Mouse (Mus musculus): Measurements from ENCODE around the gene Tlk1. TPM values are rescaled to one million over a fixed set of nuclear protein-coding genes. Genes with fewer than 3 reads are reported as not detected.

The Tlk1 gene
- polyA plus RNA-seq, 1 experiment from 2014 or later: 22.9 TPM

- no peaks in the 10 kb centered on the region for H3K4me1 ChIP-seq (replicated peaks; ENCODE audit: control insufficient read depth, insufficient read depth, low read length)
- no peak overlapping the region for H3K9ac ChIP-seq (ENCODE audit: low read length)
- ATAC-seq (ENCODE audit: low read depth): no peak
- H3K36me3 ChIP-seq (ENCODE audit: control insufficient read depth, insufficient read depth, low read length): peaks cover 12% of the 10 kb centered on the region; the same call in 1 of the 2 replicates
- H3K9me3 ChIP-seq (ENCODE audit: control insufficient read depth, low read length): no peaks in the 10 kb centered on the region
- 58% methylated on average over 4 of the region's 4 CpGs for WGBS
- no peak overlapping the region for H3K27ac ChIP-seq (ENCODE audit: low read length)
- H3K4me3 ChIP-seq (ENCODE audit: low read length): no peak overlapping the region
- no peak overlapping the region for H3K4me2 ChIP-seq (ENCODE audit: low read depth, low read length)
- H3K27me3 ChIP-seq (ENCODE audit: control insufficient read depth, insufficient read depth, low read depth, low read length): no peaks in the 10 kb centered on the region
Observed at GRCm38 (mm10) chr2:70735534-70735933, 90.0 kb downstream of the Tlk1 start.

DNA sequence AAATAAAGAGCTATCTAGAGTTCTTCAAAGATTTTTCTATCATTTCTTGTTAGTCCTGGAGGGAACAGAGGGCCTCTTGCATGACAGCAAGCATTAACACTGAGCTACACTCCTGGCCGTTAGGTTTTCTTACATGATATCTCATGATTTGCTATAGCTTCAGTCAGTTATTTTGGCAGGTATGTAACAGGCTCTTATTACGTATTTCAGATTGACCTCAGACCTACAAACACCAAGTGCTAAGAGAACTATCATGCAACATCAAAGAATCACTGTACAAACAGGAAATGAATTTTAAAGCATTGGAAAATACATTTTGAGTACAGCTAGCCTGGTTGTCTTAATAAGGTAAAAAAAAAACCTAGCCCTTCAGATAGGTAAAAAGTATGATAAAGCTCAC is 98.4 kb downstream of the Tlk1 start:
- H3K27me3 ChIP-seq (ENCODE audit: control insufficient read depth, insufficient read depth, low read depth, low read length): no peaks in the 10 kb centered on the region
- H3K4me3 ChIP-seq (ENCODE audit: low read length): no peak overlapping the region
- no peaks in the 10 kb centered on the region for H3K4me1 ChIP-seq (replicated peaks; ENCODE audit: control insufficient read depth, insufficient read depth, low read length)
- no peak overlapping the region for H3K4me2 ChIP-seq (ENCODE audit: low read depth, low read length)
- H3K36me3 ChIP-seq (ENCODE audit: control insufficient read depth, insufficient read depth, low read length): peaks cover 10% of the 10 kb centered on the region
- H3K9ac ChIP-seq (ENCODE audit: low read length): no peak overlapping the region
- H3K9me3 ChIP-seq (ENCODE audit: control insufficient read depth, low read length): no peaks in the 10 kb centered on the region
- no peak overlapping the region for H3K27ac ChIP-seq (ENCODE audit: low read length)
- ATAC-seq (ENCODE audit: low read depth): no peak
- WGBS: 74% methylated on average over 2 of the region's 2 CpGs

DNA sequence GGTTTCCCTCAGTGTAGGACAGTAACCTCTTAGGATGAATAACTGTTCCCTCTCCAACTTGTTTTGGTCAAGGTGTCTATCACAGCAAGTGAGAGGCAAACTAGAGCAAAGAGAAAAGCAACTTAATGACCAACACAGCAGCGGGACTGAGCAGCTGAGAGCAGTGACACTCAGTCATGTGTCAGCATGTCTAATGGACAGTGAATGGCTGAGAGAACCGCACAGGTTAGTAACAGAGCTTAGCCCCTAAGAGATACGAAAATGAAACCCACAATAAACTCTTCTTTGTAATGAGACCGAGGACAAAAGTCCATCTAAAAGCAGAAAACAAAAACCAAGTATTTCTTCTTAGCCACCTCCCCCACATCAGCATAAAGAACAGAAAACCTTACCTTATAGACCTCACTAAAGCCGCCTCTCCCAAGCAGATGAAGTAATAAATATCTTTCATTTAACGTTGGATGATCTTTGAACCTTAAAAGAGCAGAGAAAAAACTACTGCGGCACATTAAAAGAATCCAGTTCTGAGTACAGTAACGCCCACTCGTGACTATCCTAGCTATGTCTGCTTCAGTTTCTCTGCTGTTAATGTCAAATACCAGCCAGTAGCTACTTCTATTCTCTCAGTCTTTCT is 101.8 kb downstream of the Tlk1 start:
- H3K36me3 ChIP-seq (ENCODE audit: control insufficient read depth, insufficient read depth, low read length): peaks cover 15% of the 10 kb centered on the region
- H3K27me3 ChIP-seq (ENCODE audit: control insufficient read depth, insufficient read depth, low read depth, low read length): no peaks in the 10 kb centered on the region
- no peaks in the 10 kb centered on the region for H3K9me3 ChIP-seq (ENCODE audit: control insufficient read depth, low read length)
- H3K9ac ChIP-seq (ENCODE audit: low read length): no peak overlapping the region
- H3K4me3 ChIP-seq (ENCODE audit: low read length): no peak overlapping the region
- 92% methylated on average over 9 of the region's 9 CpGs for WGBS
- H3K4me2 ChIP-seq (ENCODE audit: low read depth, low read length): no peak overlapping the region
- ATAC-seq (ENCODE audit: low read depth): no peak
- no peak overlapping the region for H3K27ac ChIP-seq (ENCODE audit: low read length)
- no peaks in the 10 kb centered on the region for H3K4me1 ChIP-seq (replicated peaks; ENCODE audit: control insufficient read depth, insufficient read depth, low read length)

GRCm38 (mm10) chr2:70710878-70711277 is 114.7 kb downstream of the Tlk1 start:
- ATAC-seq (ENCODE audit: low read depth): no peak
- H3K27me3 ChIP-seq (ENCODE audit: control insufficient read depth, insufficient read depth, low read depth, low read length): no peaks in the 10 kb centered on the region
- no peak overlapping the region for H3K9ac ChIP-seq (ENCODE audit: low read length)
- H3K4me1 ChIP-seq (replicated peaks; ENCODE audit: control insufficient read depth, insufficient read depth, low read length): no peaks in the 10 kb centered on the region
- H3K9me3 ChIP-seq (ENCODE audit: control insufficient read depth, low read length): no peaks in the 10 kb centered on the region
- WGBS: 92% methylated on average over 4 of the region's 4 CpGs
- H3K4me3 ChIP-seq (ENCODE audit: low read length): no peak overlapping the region
- H3K4me2 ChIP-seq (ENCODE audit: low read depth, low read length): no peak overlapping the region
- no peak overlapping the region for H3K27ac ChIP-seq (ENCODE audit: low read length)
- H3K36me3 ChIP-seq (ENCODE audit: control insufficient read depth, insufficient read depth, low read length): peaks cover 30% of the 10 kb centered on the region

GRCm38 (mm10) chr2:70710236-70710635 is 115.3 kb downstream of the Tlk1 start:
- Histone ChIP-seq H3K36me3 (ENCODE audit: control insufficient read depth, insufficient read depth, low read length) (peaks cover 25% of the 10 kb centered on the region), H3K4me3 (ENCODE audit: low read length) (no peak overlapping the region), H3K4me1 (replicated peaks; ENCODE audit: control insufficient read depth, insufficient read depth, low read length) (no peaks in the 10 kb centered on the region), H3K9me3 (ENCODE audit: control insufficient read depth, low read length) (no peaks in the 10 kb centered on the region), H3K9ac (ENCODE audit: low read length) (no peak overlapping the region), H3K4me2 (ENCODE audit: low read depth, low read length) (no peak overlapping the region), H3K27ac (ENCODE audit: low read length) (no peak overlapping the region), H3K27me3 (ENCODE audit: control insufficient read depth, insufficient read depth, low read depth, low read length) (no peaks in the 10 kb centered on the region)
- WGBS: 90% methylated on average over 7 of the region's 7 CpGs
- ATAC-seq (ENCODE audit: low read depth): no peak

GRCm38 (mm10) chr2:70708986-70709730 is 116.4 kb downstream of the Tlk1 start:
- Histone ChIP-seq H3K27ac (ENCODE audit: low read length) (no peak overlapping the region), H3K4me1 (replicated peaks; ENCODE audit: control insufficient read depth, insufficient read depth, low read length) (peaks cover 4% of the 10 kb centered on the region; the same call in 1 of the 2 replicates), H3K9me3 (ENCODE audit: control insufficient read depth, low read length) (no peaks in the 10 kb centered on the region), H3K27me3 (ENCODE audit: control insufficient read depth, insufficient read depth, low read depth, low read length) (no peaks in the 10 kb centered on the region), H3K9ac (ENCODE audit: low read length) (no peak overlapping the region), H3K4me2 (ENCODE audit: low read depth, low read length) (no peak overlapping the region), H3K4me3 (ENCODE audit: low read length) (no peak overlapping the region), H3K36me3 (ENCODE audit: control insufficient read depth, insufficient read depth, low read length) (peaks cover 19% of the 10 kb centered on the region)
- 71% methylated on average over 13 of the region's 13 CpGs for WGBS
- no peak for ATAC-seq (ENCODE audit: low read depth)

DNA sequence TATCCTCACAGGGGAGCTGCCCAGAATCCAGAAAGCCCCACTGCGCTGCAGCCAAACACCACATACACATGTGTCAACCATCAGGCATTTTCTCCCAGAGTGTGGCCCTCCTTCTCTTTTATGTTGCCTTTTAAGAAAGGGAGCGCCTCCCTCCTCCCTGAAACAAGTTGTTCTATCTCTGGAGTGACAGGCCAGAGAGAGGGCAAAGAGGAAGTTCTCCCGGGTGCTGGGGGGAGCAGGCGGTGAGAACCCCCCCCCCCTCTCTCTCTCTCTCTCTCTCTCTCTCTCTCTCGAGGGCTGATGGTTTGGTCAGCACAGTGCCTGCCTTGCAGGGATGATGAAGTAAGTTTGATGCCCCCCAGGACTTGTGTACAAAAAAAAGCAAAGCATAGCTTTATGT is 123.1 kb downstream of the Tlk1 start:
- ATAC-seq (ENCODE audit: low read depth): no peak

GRCm38 (mm10) chr2:70701571-70701970 is 124.0 kb downstream of the Tlk1 start:
- H3K4me2 ChIP-seq (ENCODE audit: low read depth, low read length): no peak overlapping the region
- WGBS: 45% methylated on average over 9 of the region's 9 CpGs
- H3K4me1 ChIP-seq (replicated peaks; ENCODE audit: control insufficient read depth, insufficient read depth, low read length): peaks cover 4% of the 10 kb centered on the region; the same call in 1 of the 2 replicates
- H3K9me3 ChIP-seq (ENCODE audit: control insufficient read depth, low read length): no peaks in the 10 kb centered on the region
- H3K36me3 ChIP-seq (ENCODE audit: control insufficient read depth, insufficient read depth, low read length): no peaks in the 10 kb centered on the region
- H3K4me3 ChIP-seq (ENCODE audit: low read length): no peak overlapping the region
- no peak for ATAC-seq (ENCODE audit: low read depth)
- no peak overlapping the region for H3K9ac ChIP-seq (ENCODE audit: low read length)
- no peak overlapping the region for H3K27ac ChIP-seq (ENCODE audit: low read length)
- H3K27me3 ChIP-seq (ENCODE audit: control insufficient read depth, insufficient read depth, low read depth, low read length): no peaks in the 10 kb centered on the region

More for the DNA sequence above, 123.1 kb downstream of the Tlk1 start:
- H3K9me3 ChIP-seq (ENCODE audit: control insufficient read depth, low read length): no peaks in the 10 kb centered on the region
- no peaks in the 10 kb centered on the region for H3K36me3 ChIP-seq (ENCODE audit: control insufficient read depth, insufficient read depth, low read length)
- no peak overlapping the region for H3K4me2 ChIP-seq (ENCODE audit: low read depth, low read length)
- H3K27ac ChIP-seq (ENCODE audit: low read length): no peak overlapping the region
- no peak overlapping the region for H3K9ac ChIP-seq (ENCODE audit: low read length)
- H3K27me3 ChIP-seq (ENCODE audit: control insufficient read depth, insufficient read depth, low read depth, low read length): no peaks in the 10 kb centered on the region
- WGBS: 27% methylated on average over 5 of the region's 5 CpGs
- no peak overlapping the region for H3K4me3 ChIP-seq (ENCODE audit: low read length)
- H3K4me1 ChIP-seq (replicated peaks; ENCODE audit: control insufficient read depth, insufficient read depth, low read length): peaks cover 4% of the 10 kb centered on the region; the same call in 1 of the 2 replicates

DNA sequence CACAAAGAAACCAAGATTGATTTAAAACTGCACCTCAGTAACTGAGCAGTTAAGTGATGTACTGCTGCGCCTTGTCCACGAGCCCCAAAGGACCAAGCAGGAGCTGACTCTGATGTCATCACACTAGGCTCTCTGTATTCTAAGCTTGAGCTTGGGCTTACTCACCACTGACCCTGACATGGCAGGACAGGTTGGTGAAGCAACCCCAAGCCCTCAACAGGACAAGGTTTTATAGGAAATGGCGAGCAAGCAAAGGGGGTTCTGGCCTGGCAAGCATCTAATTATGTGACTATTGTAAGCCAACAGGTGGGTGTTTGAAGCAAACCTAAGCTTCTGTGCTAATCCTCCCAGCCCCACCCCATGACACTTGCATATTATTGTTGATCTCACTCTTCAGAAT is 124.7 kb downstream of the Tlk1 start:
- no peaks in the 10 kb centered on the region for H3K27me3 ChIP-seq (ENCODE audit: control insufficient read depth, insufficient read depth, low read depth, low read length)
- peaks cover 4% of the 10 kb centered on the region; the same call in 1 of the 2 replicates for H3K4me1 ChIP-seq (replicated peaks; ENCODE audit: control insufficient read depth, insufficient read depth, low read length)
- H3K4me2 ChIP-seq (ENCODE audit: low read depth, low read length): no peak overlapping the region
- H3K9me3 ChIP-seq (ENCODE audit: control insufficient read depth, low read length): no peaks in the 10 kb centered on the region
- no peak overlapping the region for H3K4me3 ChIP-seq (ENCODE audit: low read length)
- 81% methylated on average over 3 of the region's 3 CpGs for WGBS
- H3K36me3 ChIP-seq (ENCODE audit: control insufficient read depth, insufficient read depth, low read length): no peaks in the 10 kb centered on the region
- no peak for ATAC-seq (ENCODE audit: low read depth)
- H3K9ac ChIP-seq (ENCODE audit: low read length): no peak overlapping the region
- no peak overlapping the region for H3K27ac ChIP-seq (ENCODE audit: low read length)

Data from lung, embryonic 16.5 days (tissue).